Mouse (Mus musculus): ENCODE results near the gene Abca13. TPM values are rescaled to one million over a fixed set of nuclear protein-coding genes. Genes with fewer than 3 reads are reported as not detected.

The Abca13 gene
- total and polyA plus RNA-seq, 3 experiments = under 0.01 to 0.03 (median 0.03) TPM

DNA sequence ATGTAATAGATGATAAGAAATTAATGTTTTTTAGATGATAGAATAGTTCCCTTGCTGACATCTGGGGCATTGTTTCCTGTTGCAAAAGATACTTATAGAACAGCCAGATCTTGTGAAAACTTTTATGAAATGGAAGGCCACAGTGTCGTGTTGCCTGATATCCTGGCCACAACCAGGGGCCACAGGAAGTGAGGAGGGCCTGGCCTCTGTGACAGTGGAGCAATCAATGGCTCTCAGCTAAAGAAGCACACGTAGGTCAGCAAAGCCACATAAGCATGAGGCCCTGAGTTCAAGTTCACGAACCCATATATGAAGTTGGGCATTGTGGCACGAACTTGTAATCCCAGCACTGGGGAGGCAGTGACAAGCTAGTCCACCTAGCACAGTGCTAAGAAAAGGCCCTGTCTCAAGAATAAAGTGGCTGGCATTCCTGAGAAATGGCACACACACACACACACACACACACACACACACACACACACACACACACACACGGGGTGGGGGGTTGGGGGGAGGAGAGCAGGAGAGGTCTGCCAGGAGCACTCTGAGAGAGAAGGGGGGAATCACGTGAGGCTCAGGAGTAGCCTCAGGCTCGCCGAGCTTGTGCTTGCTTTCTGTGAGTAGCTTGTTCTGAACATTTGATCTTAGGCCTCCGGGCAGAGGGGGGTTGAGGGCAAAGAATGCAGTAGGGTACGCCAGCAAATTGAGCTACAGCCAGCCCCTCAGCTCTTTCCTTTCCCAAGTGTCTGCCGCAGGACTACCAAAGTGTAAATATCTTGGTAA, 779 bp upstream of the Abca13 start:
- Histone ChIP-seq H3K27me3 (replicated peaks) (peaks cover 33% of the 10 kb centered on the region), H3K9me3 (replicated peaks; ENCODE audit: low read length) (no peaks in the 10 kb centered on the region), H3K9ac (ENCODE audit: insufficient read depth, low read depth) (no peak overlapping the region), H3K36me3 (replicated peaks in 1 of 2; ENCODE audit: control insufficient read depth in 1 of 2, insufficient read depth in 1 of 2, low read length in 1 of 2) (no peaks in the 10 kb centered on the region), H3K4me2 (ENCODE audit: insufficient read depth, low read depth, poor library complexity, severe bottlenecking) (no peak overlapping the region), H3K79me2 (replicated peaks; ENCODE audit: control insufficient read depth, extremely low read depth, insufficient read depth, poor library complexity, severe bottlenecking) (no peaks in the 10 kb centered on the region), H3K27ac (ENCODE audit: insufficient read depth, low read depth) (no peak overlapping the region), H3K4me3 (replicated peaks in 1 of 3; ENCODE audit: low read depth in 2 of 3, low read length in 2 of 3, poor library complexity in 1 of 3) (no peak overlapping the region), H3K4me1 (ENCODE audit: control insufficient read depth in 1 of 2, insufficient read depth in 2 of 2) (no peaks in the 10 kb centered on the region)
- TF ChIP-seq RAD21 (IDR thresholded peaks at IDR 0.05; ENCODE audit: low read depth, low read length) (no peak), JUN (IDR thresholded peaks at IDR 0.05; ENCODE audit: insufficient read depth, low read depth, low read length) (no peak)
- in situ Hi-C loops (cut with MboI; ENCODE audit: low pct_ligation_motif_present, low pct_unique_long_range_greater_than_20kb, low sequenced_read_pairs) = no loop called here
- dilution Hi-C loops (cut with MboI; ENCODE audit: extremely low pct_ligation_motif_present, extremely low pct_unique_long_range_greater_than_20kb, low sequenced_read_pairs) = no loop called here
- DNase-seq (ENCODE audit: extremely low read depth) = no peak

DNA sequence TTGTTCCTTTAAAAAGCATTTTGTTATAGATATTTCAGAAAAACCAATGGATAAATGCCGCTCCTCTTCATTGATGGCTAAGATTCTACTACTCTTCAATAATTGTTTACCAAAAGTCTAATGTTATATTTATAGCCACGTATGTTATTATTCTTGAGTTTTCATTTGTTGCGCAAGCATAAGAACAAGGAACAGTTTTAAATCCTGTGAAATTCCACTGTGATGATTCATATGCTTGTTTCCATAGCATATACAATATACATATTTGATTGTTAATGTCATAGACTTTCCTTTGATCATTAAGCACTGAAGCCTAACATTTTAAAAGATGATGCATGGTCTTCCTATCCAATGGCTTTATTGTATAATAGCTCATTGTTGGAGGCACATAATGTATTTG, 3.1 kb downstream of the Abca13 start:
- H3K36me3 ChIP-seq (replicated peaks in 1 of 2; ENCODE audit: control insufficient read depth in 1 of 2, insufficient read depth in 1 of 2, low read length in 1 of 2) = no peaks in the 10 kb centered on the region
- no peaks in the 10 kb centered on the region for H3K9me3 ChIP-seq (replicated peaks; ENCODE audit: low read length)
- TF ChIP-seq RCOR1 (conservative IDR thresholded peaks at IDR 0.05; ENCODE audit: low read depth, low read length) (no peak), MYC (IDR thresholded peaks at IDR 0.05; ENCODE audit: low read depth, low read length) (no peak), MEF2A (IDR thresholded peaks at IDR 0.05; ENCODE audit: borderline replicate concordance, low read depth, low read length) (no peak), USF2 (conservative IDR thresholded peaks at IDR 0.05; ENCODE audit: low read depth, low read length) (no peak), ETS1 (conservative IDR thresholded peaks at IDR 0.05; ENCODE audit: low read depth, low read length) (no peak), JUND (conservative IDR thresholded peaks at IDR 0.05; ENCODE audit: low read depth, low read length) (no peak)
- no peak overlapping the region for H3K4me3 ChIP-seq (replicated peaks in 1 of 3; ENCODE audit: low read depth in 2 of 3, low read length in 2 of 3, poor library complexity in 1 of 3)
- no peak overlapping the region for H3K9ac ChIP-seq (ENCODE audit: insufficient read depth, low read depth)
- no peaks in the 10 kb centered on the region for H3K4me1 ChIP-seq (ENCODE audit: control insufficient read depth in 1 of 2, insufficient read depth in 2 of 2)
- in situ Hi-C loops (cut with MboI; ENCODE audit: low pct_ligation_motif_present, low pct_unique_long_range_greater_than_20kb, low sequenced_read_pairs) = no loop called here
- H3K27ac ChIP-seq (ENCODE audit: insufficient read depth, low read depth) = no peak overlapping the region
- no peak overlapping the region for H3K4me2 ChIP-seq (ENCODE audit: insufficient read depth, low read depth, poor library complexity, severe bottlenecking)
- dilution Hi-C loops (cut with MboI; ENCODE audit: extremely low pct_ligation_motif_present, extremely low pct_unique_long_range_greater_than_20kb, low sequenced_read_pairs) = no loop called here
- no peaks in the 10 kb centered on the region for H3K79me2 ChIP-seq (replicated peaks; ENCODE audit: control insufficient read depth, extremely low read depth, insufficient read depth, poor library complexity, severe bottlenecking)
- no peak for DNase-seq (ENCODE audit: extremely low read depth)
- H3K27me3 ChIP-seq (replicated peaks) = peaks cover 56% of the 10 kb centered on the region

DNA sequence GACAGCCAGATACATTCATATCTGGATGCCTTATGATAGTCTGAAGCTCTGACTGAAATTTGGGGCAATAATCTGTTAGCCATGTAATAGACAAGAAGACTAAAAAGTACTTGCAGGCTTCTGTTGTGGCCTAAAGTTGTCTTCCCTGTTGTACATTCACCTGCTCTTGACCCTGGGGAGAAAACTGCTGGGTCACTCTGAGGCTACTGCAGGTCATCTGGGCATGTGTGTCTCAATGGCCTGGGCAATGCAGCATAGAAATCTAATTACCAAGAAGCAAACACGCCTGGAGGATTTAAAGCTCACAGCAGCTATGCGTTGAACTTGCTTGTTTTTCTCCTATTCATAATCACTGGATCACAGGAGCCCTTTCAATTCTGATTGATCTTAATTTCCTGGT, 8.1 kb downstream of the Abca13 start:
- no peak overlapping the region for H3K27ac ChIP-seq (ENCODE audit: insufficient read depth, low read depth)
- H3K4me1 ChIP-seq (ENCODE audit: control insufficient read depth in 1 of 2, insufficient read depth in 2 of 2) = no peaks in the 10 kb centered on the region
- no peaks in the 10 kb centered on the region for H3K79me2 ChIP-seq (replicated peaks; ENCODE audit: control insufficient read depth, extremely low read depth, insufficient read depth, poor library complexity, severe bottlenecking)
- no peak overlapping the region for H3K9ac ChIP-seq (ENCODE audit: insufficient read depth, low read depth)
- H3K4me3 ChIP-seq (replicated peaks in 1 of 3; ENCODE audit: low read depth in 2 of 3, low read length in 2 of 3, poor library complexity in 1 of 3) = no peak overlapping the region
- no peak overlapping the region for H3K4me2 ChIP-seq (ENCODE audit: insufficient read depth, low read depth, poor library complexity, severe bottlenecking)
- no peaks in the 10 kb centered on the region for H3K9me3 ChIP-seq (replicated peaks; ENCODE audit: low read length)
- in situ Hi-C loops (cut with MboI; ENCODE audit: low pct_ligation_motif_present, low pct_unique_long_range_greater_than_20kb, low sequenced_read_pairs) (no loop called here), dilution Hi-C loops (cut with MboI; ENCODE audit: extremely low pct_ligation_motif_present, extremely low pct_unique_long_range_greater_than_20kb, low sequenced_read_pairs) (no loop called here)
- TF ChIP-seq CHD2 (IDR thresholded peaks at IDR 0.05; ENCODE audit: low read length) (no peak), BHLHE40 (IDR thresholded peaks at IDR 0.05; ENCODE audit: low read depth, low read length) (no peak), GABPA (IDR thresholded peaks at IDR 0.05; ENCODE audit: insufficient replicate concordance, low read depth, low read length) (no peak), JUN (IDR thresholded peaks at IDR 0.05; ENCODE audit: insufficient read depth, low read depth, low read length) (no peak), MYC (IDR thresholded peaks at IDR 0.05; ENCODE audit: low read depth, low read length) (no peak)
- DNase-seq (ENCODE audit: extremely low read depth) = no peak
- no peaks in the 10 kb centered on the region for H3K36me3 ChIP-seq (replicated peaks in 1 of 2; ENCODE audit: control insufficient read depth in 1 of 2, insufficient read depth in 1 of 2, low read length in 1 of 2)
- H3K27me3 ChIP-seq (replicated peaks) = peaks cover 71% of the 10 kb centered on the region

All from CH12.LX (cell line).